Mouse (Mus musculus) CD4-positive helper T cell, adult 2 months (primary cell): ENCODE measurements around the gene Vmn1r207-ps.
"Not testable (repeated sequence)": the region's sequence is repeated elsewhere in the genome, so short reads cannot be mapped to it uniquely, and the experiment has no call there.

Experiments
- DNase-seq: peaks from one replicate; pipeline ENCODE4 v3.0.0-alpha.2; 2012; ENCODE audit warnings: low read depth, missing footprints, low spot score

Gene Vmn1r207-ps

GRCm38 (mm10) chr13:22729529-22729928 is at the start of gene Vmn1r207-ps:
Gene Vmn1r207-ps, minus strand, starts transcription at chr13:22729629.
- DNase-seq, result not testable (repeated sequence)

DNA sequence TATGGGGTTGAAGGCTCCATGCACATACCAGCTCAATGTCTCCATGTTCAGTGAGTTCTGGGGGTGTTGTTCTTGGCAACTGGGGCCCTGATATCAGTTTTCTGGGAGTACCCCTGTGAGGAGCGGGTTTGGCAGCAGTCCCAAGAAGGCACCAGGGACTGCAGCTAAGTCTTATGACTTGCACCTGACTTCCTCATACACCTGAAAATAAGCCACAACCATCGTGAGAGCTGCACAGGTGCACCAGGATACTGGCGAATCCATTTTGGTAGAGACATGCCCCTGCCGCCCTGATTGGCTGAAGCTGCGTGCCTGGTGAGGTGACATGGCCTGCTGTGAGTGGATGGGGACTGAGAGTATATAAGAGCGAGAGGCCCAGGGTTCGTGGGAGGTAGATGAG is 47.9 kb upstream of the Vmn1r207-ps start, which contains the start of gene Vmn1r208:
TSS of gene Vmn1r208 (minus strand) at position 101 of the 400 bp plus-strand sequence.
- not testable (repeated sequence) for DNase-seq

- not testable (repeated sequence) for DNase-seq
Measured at GRCm38 (mm10) chr13:22771592-22771991, 42.2 kb upstream of the Vmn1r207-ps start.

- DNase-seq, result no peak
Measured at GRCm38 (mm10) chr13:22747524-22747923, 18.1 kb upstream of the Vmn1r207-ps start.

DNA sequence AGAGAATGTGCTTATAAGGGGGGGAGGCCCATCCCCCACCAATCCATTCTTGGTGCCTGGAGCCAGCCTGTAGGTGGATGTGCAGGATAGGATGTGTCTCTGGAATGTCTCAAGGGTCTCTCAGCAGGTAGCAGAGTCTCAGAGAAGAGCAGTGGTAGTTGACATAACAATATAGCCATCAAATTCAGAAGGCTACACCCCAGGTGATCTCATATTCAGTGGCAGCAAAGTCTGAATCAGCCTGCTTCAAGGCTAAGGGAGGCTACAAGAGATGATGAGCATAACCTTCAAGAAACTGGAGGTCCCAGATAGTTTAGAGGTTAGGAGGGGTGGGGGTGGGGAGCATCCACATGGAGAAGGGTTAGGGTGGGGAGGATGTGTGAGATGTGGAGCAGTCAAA is 22.5 kb downstream of the Vmn1r207-ps start:
- not testable (repeated sequence) for DNase-seq

GRCm38 (mm10) chr13:22702951-22703350 is 26.5 kb downstream of the Vmn1r207-ps start:
- not testable (repeated sequence) for DNase-seq
